Mouse (Mus musculus): ENCODE measurements around the gene Tbcel.

The Tbcel gene

GRCm38 (mm10) chr9:42507709-42508108, at the start of gene Tbcel:
Gene Tbcel, minus strand, starts transcription at chr9:42507809.
- DNase-seq (ENCODE audit: low read depth) = no peak

- DNase-seq (ENCODE audit: low read depth) = no peak
Measured at GRCm38 (mm10) chr9:42555186-42555585, 47.6 kb upstream of the Tbcel start.

DNA sequence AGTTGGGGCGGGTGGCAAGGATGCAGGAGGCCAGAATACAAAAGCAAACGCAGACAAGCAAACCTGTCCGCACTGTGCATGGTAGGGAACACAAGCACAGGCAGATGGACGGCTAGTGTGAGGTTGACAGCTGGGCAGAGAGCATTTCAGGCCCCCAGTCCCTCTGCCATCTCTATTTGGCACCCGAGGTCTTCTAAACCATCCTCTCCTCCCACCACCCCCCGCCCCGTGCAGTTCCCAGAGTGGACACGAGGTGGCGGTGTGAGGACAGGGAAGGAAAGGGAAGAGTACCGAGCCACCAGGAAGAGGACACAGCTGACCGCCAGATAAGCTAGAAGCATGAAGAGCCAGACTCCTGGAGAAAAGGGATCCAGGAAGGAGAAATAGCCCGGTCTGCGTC, 42.5 kb upstream of the Tbcel start:
- peak; percentile 64 for DNase-seq (ENCODE audit: low read depth)

- DNase-seq (ENCODE audit: low read depth) = no peak
Measured at GRCm38 (mm10) chr9:42548981-42549380, 41.4 kb upstream of the Tbcel start.

DNA sequence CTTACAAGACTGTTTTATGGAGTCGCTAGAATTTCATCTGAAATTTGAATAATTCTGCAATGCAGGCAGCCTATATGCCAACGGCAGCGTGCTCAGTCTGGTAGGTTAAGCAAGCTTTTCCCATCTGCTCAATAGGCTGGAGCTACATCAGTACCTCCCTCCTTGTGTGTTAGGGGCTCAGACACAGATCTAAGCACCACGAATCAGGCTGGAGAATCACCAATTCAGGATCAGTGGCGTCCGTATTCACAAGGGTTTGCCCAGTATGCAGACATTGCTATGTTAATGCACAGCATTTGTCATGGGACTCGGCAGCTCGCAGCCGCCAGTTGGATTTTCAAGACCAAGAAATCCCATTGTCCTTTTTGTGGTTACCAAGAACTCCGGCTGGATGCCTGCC, 36.9 kb upstream of the Tbcel start:
- no peak for DNase-seq (ENCODE audit: low read depth)

DNA sequence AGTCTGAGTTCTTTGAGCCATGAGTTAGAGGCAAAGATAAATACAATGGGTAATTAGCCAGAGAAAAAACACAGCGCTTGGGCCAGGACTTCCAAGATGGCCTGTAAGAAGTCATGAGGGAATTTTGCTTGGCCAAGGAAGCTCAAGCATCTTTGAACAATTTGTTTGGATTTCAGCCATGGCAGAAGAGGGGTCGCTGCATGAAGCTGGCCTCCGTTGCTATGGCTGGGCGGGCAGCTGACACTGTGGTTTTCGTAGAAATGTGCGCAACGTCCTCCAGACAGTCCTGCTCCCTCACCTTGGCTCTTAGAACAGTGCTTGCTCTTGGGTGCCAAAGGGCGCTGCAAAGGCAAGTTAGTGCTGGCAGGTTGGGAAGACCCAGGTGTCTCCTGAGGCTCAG, 25.9 kb upstream of the Tbcel start:
- no peak for DNase-seq (ENCODE audit: low read depth)

DNA sequence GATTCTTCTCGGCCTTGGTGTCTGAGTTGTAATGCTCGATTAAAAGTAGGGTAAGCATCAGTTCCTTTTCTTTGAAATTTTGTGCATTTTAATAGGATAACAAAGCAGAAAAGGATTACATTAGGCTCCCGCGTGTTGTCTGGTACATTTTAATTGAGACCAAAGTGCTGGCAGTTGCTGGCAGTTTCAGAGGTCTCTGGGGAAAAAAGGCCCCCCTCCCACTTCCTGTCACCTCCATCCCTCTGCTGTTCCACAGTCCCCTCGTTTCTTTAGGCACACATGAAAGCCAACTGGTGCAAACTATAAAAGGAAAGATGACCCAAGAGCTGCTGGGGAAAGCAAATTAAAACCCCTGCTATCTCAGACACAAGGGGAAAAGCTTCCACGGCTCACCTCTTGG, 25.4 kb upstream of the Tbcel start:
- DNase-seq (ENCODE audit: low read depth) = no peak

GRCm38 (mm10) chr9:42531951-42532350, 24.3 kb upstream of the Tbcel start:
- DNase-seq (ENCODE audit: low read depth) = no peak

- no peak for DNase-seq (ENCODE audit: low read depth)
Measured at GRCm38 (mm10) chr9:42530221-42531152, 22.9 kb upstream of the Tbcel start.

- DNase-seq (ENCODE audit: low read depth) = no peak
Measured at GRCm38 (mm10) chr9:42520587-42521084, 13.0 kb upstream of the Tbcel start.

- DNase-seq (ENCODE audit: low read depth) = no peak
Measured at GRCm38 (mm10) chr9:42518163-42518562, 10.6 kb upstream of the Tbcel start.

GRCm38 (mm10) chr9:42513159-42513558, 5.5 kb upstream of the Tbcel start:
- no peak for DNase-seq (ENCODE audit: low read depth)

GRCm38 (mm10) chr9:42512312-42512711, 4.7 kb upstream of the Tbcel start:
- no peak for DNase-seq (ENCODE audit: low read depth)

- no peak for DNase-seq (ENCODE audit: low read depth)
Measured at GRCm38 (mm10) chr9:42508235-42508634, 626 bp upstream of the Tbcel start.

DNA sequence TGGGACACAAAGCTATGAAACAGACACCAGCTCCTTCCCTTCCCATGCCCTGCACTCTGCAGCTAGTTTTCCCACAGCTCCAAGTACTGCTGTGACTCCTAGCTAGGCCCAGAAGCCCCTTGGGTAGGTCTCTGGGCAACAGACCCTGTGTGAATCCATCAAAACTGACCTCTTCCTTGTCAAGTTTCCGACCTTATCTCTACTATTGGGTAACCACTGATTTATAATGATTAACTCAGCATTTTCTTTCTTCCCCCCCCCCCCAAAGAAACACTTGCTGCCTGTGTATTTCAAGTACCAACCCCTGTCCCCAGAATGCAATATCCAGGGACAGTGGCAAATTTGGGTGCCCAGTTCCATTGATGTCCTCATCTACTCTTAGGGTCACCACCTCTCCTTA, 587 bp downstream of the Tbcel start:
- DNase-seq (ENCODE audit: low read depth) = no peak

DNA sequence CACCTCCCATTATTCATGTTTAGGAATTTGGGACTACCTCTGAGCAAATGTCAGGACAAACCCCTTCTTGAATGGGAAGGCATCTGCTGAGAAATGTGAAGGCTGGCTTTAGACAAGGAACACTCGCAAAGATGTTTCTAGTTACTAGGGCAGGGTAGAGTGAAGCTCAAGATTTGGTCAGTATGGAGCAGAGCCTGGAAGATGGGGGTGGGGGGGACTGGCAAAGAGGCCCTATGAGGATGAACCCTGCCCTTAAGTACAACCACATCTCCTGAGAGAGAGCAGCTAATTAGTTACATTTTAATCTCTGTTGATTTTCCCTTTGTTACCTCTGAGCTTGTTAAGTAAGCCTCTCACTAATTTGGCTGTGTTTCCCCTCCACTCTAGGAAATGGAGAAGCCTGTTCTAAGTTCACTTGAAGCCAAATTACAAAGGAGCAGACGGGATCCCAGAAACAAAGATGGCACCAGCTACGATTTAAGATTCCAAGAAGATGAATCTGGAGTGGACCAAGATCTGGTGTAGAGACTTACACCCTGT, 2.6 kb downstream of the Tbcel start:
- no peak for DNase-seq (ENCODE audit: low read depth)

DNA sequence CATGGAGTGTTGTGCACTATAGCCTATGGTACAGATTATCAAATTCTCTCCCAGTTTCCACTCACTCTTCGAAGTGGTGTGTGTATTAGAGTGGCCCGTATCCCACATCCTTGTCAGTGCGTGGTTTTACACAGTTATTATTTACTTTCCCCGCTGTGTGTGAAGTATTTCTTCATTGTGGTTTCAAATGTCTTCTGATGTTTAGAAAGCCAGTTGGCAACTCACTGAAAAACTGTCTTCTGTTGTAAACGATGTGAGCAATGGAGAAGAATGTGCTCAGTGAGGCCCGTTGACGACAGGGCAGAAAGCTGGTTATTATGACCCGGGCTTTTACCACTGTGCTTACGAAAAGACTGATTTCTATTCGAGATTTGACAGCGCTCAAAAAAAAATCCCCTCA, 3.0 kb downstream of the Tbcel start:
- DNase-seq (ENCODE audit: low read depth) = no peak

DNA sequence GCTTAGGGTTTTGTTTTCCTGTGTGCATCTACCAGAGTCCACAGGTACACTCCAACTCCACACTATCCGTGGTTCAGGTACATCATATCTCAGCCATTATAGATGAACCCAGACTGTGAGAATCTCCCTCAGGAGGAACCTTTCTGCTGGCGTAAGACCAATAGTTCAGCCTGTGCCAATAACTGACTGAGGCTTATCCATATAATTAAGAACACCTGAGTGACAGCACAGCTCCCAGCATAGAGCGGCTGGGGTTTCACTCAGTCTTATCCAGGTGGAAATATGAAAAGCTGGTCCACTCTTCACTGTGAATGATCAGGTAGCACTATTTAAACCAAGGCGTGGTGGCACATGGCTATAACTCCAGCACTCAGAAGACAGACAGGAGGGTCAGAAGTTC, 3.9 kb downstream of the Tbcel start:
- DNase-seq (ENCODE audit: low read depth) = no peak

GRCm38 (mm10) chr9:42496296-42496695, 11.3 kb downstream of the Tbcel start:
- no peak for DNase-seq (ENCODE audit: low read depth)

GRCm38 (mm10) chr9:42491780-42492179, 15.8 kb downstream of the Tbcel start:
- no peak for DNase-seq (ENCODE audit: low read depth)

DNA sequence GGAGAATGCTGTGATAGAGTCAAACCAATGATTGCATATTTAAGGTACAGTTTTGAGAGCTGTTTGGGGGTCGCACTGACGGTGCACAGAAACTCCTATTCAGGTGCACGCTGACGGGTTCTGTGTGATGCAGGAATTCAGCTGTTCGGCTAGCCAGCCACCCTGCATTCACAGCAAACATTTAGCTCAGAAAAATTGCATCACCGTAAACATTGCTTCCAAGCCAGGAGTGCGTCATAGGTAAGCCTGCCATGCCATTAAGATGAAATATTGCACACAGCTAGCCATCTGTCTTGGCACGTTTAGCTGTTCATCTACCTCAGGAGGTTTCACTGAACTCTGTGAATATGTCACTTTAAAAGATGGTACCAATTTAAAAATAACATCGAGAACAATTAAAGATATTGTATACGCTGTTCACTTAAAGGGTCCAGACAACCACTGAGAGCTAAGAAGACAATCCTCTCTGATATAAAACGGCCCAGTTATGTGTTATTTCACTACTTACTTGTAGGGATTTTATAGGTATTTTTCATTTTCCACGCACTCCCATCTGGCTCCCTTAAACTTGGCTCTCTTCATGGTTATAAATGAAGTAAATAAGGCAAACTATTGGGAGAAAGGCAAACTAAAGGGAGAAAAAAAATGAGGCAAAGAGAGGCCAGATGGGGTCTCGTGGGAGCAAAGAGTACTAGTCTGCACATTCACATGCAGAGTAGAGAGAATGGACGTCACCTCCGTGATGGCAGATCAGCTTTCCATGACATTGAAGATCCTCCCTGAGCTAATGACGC, 16.8 kb downstream of the Tbcel start:
- peak; percentile 20 for DNase-seq (ENCODE audit: low read depth)

DNA sequence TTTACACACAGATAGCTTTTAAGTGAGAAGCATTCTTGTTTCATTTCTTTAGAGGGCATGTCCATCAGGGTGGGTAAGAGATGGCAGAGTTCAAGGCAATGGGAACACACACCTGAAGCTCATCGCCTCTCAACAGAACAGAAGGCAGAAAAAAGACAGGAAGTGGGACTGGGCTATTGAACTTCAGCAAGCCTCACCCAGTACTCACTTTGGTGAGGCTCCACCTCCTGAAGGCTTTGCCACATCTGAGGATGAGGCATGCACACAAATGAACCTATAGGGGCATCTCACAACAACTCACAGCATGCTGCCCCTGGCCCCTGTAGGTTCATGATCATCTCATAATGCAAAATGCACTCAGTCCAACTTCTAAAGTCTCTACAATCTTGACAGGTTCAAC, 19.5 kb downstream of the Tbcel start:
- no peak for DNase-seq (ENCODE audit: low read depth)

DNA sequence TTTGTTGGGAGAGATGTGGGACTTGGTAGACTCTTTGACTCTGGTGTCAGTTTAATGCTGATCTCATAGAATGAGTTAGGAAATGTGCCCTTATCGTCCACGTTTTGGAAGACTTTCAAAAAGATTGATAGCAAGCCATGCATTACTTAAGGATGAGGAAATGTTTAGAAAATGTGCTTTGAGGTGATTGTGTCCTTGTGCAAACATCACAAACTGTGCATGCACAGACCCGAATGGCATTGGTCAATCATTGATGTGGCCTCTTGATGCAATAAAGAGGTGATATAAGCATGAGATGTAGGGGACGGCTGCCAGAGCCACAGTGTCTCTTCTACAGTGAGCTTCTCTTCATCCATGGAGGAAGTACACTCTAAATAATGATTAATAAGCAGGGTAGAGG, 20.7 kb downstream of the Tbcel start:
- no peak for DNase-seq (ENCODE audit: low read depth)

Data from NIH3T3 (cell line).